Mouse (Mus musculus) ovary, postnatal 36 days (tissue): ENCODE results near the gene Enah.

Experiments
- DNase-seq: peaks from one replicate; pipeline ENCODE4 v3.0.0; 2022; ENCODE audit warnings: low spot score, mixed read lengths

Gene Enah

DNA sequence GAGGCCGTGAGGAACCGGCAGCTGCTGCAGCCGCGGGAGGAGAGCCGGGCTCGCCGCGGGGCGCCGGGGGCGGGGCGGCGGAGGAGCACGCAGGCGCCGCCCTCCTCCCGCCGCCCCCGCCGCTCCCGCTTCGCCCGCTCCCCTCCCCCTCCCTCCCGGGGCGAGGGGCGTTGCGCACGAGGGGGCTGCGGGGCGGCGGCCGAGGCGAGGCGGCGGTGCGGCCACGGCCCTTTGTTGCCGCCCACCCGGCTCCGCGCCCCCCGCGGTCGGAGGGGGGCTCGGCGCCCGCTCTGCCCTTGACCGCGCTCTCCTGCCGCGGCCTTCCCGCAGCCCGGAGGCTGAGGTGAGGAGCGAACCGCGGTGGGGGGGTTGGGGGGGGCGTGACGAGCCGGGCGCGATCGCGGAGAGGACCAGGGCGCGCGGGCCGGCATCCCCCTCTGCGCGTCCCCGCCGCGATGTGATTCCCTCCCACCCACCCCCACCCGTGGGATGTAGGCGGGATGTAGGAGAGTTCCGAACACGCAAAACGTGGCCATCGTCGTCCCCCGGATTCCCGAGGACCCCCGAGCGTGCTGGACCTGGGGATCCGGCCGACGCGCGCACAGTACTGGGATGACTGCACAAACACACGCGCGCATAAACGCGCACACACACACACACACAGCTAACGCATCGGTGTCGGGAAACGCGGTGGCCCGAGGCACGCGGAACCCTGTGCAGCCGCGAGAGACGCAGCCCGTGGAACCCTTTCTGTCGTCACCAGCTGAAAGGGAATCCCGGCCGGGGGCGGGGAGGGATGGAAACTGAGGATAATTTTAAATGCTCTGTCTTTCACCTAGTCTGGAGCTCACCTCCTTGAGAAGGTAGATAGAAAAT is at the start of gene Enah:
TSS of gene Enah (minus strand) at position 65 of the 876 bp plus-strand sequence.
- peak; percentile 80 for DNase-seq

- DNase-seq, result no peak
Measured at GRCm38 (mm10) chr1:182068136-182068535, 48.3 kb upstream of the Enah start.

- no peak for DNase-seq
Measured at GRCm38 (mm10) chr1:182066527-182067465, 47.0 kb upstream of the Enah start.

DNA sequence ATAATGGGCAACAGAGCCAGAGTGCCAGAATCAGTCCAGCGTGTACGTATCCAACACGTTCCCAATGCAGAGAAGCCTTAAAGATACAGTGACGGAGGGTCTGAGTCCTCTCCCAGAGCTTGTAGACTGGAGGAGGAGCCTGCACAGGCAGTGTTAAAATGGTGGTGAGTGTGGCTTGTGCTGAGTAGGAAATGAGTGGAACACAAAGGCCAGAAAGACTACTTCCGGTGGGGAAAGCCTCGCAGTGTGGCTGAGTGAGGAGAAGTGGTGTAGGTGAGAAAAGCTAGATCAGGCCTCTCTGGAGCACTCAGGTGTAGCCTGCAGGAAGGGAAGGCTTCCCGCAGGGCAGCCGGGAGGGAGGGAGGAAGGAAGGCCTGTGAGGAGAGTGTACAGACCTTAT is 43.9 kb upstream of the Enah start:
- DNase-seq, result no peak

DNA sequence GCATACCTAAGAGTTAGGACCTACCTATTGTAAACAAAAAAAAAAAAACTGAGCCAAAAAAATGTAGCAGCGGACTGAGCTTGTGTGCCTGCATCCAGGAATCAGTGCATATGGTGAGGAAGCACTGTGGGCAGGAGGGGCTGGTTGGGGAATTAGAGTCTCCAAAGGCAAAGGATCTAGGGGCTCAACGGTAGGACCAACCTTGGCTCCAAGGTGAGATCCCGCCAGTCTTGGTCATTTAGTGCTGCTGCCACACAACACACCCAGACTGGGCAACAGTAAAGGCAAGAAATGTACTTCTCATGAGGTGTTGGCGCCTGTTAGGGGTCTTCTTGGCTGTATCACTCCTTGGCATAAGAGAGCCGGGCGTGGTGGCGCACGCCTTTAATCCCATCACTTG is 43.0 kb upstream of the Enah start:
- no peak for DNase-seq

DNA sequence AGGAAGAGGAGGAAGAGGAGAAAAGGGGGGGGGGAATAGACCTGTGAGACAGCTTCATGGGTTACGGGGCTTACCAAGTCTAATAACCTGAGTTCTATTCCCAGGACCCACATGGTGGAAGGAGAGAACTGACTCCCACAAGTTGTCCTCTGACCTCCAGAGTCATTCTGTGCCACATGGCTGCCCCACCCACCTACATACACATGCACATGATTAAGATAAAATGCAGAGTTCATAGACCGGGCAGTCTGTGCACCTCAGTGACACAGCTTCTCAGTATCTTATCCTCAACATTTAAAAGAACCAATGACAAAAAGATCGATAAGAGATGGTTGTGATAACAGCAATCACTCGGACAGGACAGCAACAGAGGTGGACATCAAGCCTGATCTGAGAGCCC is 41.4 kb upstream of the Enah start:
- DNase-seq, result no peak

- no peak for DNase-seq
Measured at GRCm38 (mm10) chr1:182059806-182060205, 40.0 kb upstream of the Enah start.

- DNase-seq, result no peak
Measured at GRCm38 (mm10) chr1:182057998-182058397, 38.2 kb upstream of the Enah start.

DNA sequence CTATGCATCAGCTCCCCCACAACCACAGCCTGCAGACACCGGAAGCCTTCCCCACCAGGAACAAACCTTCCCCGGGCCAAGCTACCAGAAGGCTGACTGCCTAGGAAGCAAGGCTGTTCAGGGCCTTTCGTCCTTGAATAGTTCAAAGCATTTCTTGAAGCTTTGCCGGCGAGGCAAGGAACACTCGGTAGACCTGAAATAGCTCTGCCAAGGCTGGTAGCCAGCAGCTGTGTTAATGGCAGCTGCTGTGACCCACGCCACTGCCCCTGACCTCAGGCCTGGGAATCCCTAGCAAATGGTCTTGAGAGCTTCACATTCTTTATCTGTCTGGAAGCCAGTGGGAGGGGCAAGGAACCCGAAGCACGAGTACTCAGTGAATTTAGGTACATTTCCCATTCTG is 35.3 kb upstream of the Enah start:
- DNase-seq, result peak; percentile 59

DNA sequence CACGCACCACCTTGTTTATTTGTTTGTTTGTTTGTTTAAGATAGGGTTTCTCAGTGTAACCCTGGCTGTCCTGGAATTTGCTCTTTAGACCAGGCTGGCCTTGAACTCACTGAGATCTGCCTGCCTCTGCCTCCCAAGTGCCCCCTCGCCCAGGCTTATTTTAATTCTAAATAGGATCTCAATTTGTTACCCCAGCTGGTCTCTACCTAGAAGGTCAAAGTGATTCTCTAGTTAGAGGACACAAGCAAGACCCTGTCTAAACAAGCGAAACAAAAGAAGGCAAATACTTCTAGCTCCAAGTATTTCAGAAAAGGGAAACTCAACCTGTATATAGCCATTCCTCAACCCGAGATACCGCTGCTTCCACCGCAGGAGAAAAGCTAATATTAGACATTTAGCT is 34.9 kb upstream of the Enah start:
- DNase-seq, result no peak

DNA sequence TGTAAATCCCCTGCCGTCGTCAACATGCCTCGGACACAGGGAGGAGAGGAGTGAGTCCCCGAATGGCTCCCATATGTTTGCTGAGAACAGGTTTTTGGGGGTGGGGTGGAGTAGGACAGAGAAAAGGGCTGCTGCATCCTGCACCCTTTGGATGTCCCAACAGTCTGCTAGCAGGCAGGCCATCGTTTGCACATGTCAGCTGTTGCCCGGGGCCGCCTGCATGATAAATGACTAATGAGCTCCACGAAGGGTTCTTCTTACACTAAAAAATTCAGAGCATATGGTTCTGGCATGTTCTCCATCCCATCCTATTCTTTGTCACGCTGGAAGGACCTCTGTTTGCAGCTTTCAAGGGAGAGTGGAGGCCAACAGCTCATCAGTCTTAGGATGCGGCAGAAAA is 33.2 kb upstream of the Enah start:
- DNase-seq, result no peak

- no peak for DNase-seq
Measured at GRCm38 (mm10) chr1:182052385-182052784, 32.6 kb upstream of the Enah start.

GRCm38 (mm10) chr1:182049813-182050212 is 30.0 kb upstream of the Enah start:
- no peak for DNase-seq

DNA sequence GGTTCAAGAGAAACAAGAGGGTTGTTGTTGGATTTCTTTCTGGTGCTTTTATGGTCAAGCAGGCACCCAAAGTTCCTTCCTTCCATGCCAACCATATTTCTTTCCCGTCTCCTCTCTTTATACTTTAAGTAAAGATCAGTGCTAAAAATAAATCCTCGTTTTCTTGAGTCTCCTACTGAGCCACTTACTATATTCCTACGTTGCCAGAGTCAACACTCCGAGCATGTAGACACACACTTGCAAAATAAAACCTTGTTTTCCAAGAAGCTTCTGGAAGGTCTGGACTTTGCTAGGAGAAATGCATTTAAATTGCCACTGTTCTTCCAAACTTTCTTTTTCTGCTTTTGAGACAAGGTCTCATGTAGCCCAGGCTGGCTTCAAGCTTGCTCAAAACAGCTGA is 28.3 kb upstream of the Enah start:
- DNase-seq, result no peak

- no peak for DNase-seq
Measured at GRCm38 (mm10) chr1:182047016-182047690, 27.4 kb upstream of the Enah start.

DNA sequence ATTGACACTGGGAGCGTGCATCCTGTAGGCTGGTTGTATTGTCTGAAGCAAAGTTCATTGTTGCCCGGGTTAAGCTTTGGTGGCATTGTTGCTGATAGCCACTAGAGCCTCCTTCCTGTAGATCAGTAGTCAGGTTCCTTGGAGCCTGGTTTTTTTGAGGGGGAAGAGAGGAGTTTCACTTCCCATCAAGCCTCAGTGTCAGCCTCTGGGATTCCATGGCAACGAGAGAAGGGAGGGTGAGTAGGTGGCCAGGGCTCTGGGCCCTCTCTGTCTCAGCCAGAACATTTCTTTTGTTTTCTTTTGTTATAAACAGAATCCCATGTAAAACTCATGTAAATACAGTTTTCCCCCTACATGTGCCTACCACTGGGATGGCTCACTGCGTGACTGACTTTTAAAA is 25.4 kb upstream of the Enah start:
- no peak for DNase-seq

DNA sequence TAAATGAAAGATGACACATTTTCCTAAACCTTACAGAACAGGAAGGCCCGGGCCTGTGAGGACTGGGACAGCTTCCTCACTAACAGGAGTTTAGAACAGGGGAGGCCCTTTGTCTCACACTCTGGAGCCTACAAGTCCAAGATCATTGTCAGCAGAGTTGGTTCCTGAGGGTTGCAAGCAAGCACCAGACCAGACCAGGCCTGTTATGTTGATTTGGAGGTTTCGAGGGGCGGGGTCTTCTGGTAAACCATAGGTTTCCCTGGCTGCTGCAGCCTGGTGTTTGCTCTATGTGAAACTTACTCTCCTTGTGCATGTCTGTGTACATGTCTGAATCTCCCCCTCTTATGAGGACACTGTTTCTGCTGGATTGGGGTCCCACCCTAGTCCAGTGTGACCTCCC is 20.7 kb upstream of the Enah start:
- no peak for DNase-seq

- no peak for DNase-seq
Measured at GRCm38 (mm10) chr1:182031757-182032156, 12.0 kb upstream of the Enah start.

GRCm38 (mm10) chr1:182031066-182031465 is 11.3 kb upstream of the Enah start:
- DNase-seq, result no peak

DNA sequence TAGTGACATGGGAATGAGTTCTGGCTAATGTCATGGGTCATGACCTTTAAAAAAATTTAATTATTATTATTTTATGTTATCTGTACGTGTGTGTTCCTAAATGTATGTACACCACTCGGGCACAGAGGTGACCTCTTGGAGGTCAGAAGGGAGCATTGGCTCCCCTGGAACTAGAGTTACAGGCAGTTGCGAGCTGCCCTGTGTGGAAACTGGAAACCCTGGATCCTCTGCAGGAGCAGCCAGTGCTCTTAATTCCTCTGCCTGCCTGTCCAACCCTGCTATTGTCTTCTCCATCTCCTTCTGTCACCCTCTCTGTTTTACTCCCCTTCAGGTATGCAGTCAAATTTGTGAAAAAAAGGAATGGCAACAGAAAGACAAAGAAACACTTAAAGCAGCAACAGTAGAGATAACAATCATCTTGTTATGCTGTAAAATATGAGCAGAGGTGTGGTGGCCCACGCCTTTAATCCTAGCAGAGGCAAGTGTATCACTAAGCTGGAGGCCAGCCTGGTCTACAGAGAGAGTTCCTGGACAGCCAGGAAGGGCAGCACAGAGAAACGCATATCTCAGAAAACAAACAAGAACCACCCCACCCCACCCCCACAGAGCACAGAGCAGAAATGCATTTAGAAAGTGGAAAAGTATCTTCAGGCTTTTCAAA is 10.3 kb upstream of the Enah start:
- DNase-seq, result no peak

- no peak for DNase-seq
Measured at GRCm38 (mm10) chr1:182028231-182029210, 8.7 kb upstream of the Enah start.
